7 mouse cellular contexts compared by ENCODE assay signal in the genomic region with DNA sequence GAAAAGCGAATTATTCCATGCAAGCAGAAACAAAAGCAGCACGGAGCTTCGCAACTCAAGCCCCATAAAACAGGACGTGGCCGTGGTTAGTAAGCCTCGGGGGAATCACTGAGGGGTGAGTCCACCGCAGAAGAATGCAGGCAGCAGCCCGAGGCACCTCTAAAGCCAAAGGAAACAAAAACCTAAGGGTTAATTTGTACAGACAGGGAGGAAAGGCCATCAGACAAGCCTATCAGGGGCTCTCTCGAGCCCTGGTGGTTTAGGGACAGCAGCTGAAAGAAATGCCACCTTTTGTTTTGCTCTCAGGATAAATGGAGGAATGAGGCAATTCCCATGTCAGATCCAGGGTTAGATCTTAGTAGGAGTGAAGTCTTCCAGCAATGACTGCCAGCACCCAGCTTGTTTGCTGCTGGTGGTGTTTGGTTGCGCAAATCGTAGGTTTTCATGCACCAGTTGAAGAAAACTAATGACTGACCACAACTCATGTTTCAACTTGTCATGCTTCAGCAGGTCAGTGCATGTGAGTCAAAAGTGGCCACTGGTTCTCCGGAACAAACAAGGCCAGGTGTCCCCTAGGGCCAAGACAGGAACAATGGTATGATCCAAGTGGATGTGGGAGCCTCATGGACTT.
DNase-seq lines count a peak whose midpoint lies in the region; ATAC-seq lines count a peak whose summit lies in the region.

No protein-coding gene starts in this region.

- 20% methylated on average over 12 of the region's 12 CpGs for WGBS in embryonic facial prominence, embryonic 11.5 days
- 36% methylated on average over 12 of the region's 12 CpGs for WGBS in heart, embryonic 16.5 days
- 18% methylated on average over 12 of the region's 12 CpGs for WGBS in limb, embryonic 15.5 days

- H3K4me2 ChIP-seq in embryonic facial prominence, embryonic 11.5 days (ENCODE audit: low read depth, low read length): no peak overlapping the region; the same call in 1 of the 2 replicates
- peak overlapping the region; percentile 30; the same call in 1 of the 2 replicates for H3K4me2 ChIP-seq in heart, embryonic 16.5 days (ENCODE audit: low read depth, low read length)
- peak overlapping the region; percentile 30 for H3K4me2 ChIP-seq in limb, embryonic 15.5 days

- ATAC-seq in embryonic facial prominence, embryonic 11.5 days (replicated peaks; ENCODE audit: insufficient number of reproducible peaks, low FRiP score, low TSS enrichment, low read depth): no peak
- ATAC-seq in heart, embryonic 16.5 days (replicated peaks; ENCODE audit: extremely low read depth, insufficient read depth, low FRiP score): no peak
- ATAC-seq in limb, embryonic 15.5 days (ENCODE audit: insufficient number of reproducible peaks, low FRiP score, low TSS enrichment, low read depth): no peak

- no peaks in the 10 kb centered on the region for H3K9me3 ChIP-seq in embryonic facial prominence, embryonic 11.5 days (replicated peaks; ENCODE audit: control insufficient read depth, low read length)
- no peaks in the 10 kb centered on the region for H3K9me3 ChIP-seq in heart, embryonic 16.5 days (replicated peaks; ENCODE audit: control insufficient read depth, low read length)
- no peaks in the 10 kb centered on the region for H3K9me3 ChIP-seq in limb, embryonic 15.5 days

- H3K9ac ChIP-seq in embryonic facial prominence, embryonic 11.5 days (replicated peaks; ENCODE audit: low read length): peak overlapping the region; percentile 7; the same call in 1 of the 2 replicates
- no peak overlapping the region for H3K9ac ChIP-seq in heart, embryonic 16.5 days (ENCODE audit: low read length)
- H3K9ac ChIP-seq in limb, embryonic 15.5 days: no peak overlapping the region

- no peaks in the 10 kb centered on the region for H3K36me3 ChIP-seq in embryonic facial prominence, embryonic 11.5 days (replicated peaks; ENCODE audit: control insufficient read depth, insufficient read depth, low read depth, low read length)
- H3K36me3 ChIP-seq in heart, embryonic 16.5 days (ENCODE audit: control insufficient read depth, insufficient read depth): no peaks in the 10 kb centered on the region
- H3K36me3 ChIP-seq in limb, embryonic 15.5 days: no peaks in the 10 kb centered on the region

- H3K4me3 ChIP-seq in embryonic facial prominence, embryonic 11.5 days (ENCODE audit: low read depth, low read length): no peak overlapping the region
- no peak overlapping the region for H3K4me3 ChIP-seq in heart, embryonic 16.5 days (ENCODE audit: low read length)
- H3K4me3 ChIP-seq in limb, embryonic 15.5 days: no peak overlapping the region

- peak; percentile 91 for DNase-seq in NIH3T3 (ENCODE audit: low read depth)
- peak; percentile 27 for DNase-seq in embryonic facial prominence, embryonic 11.5 days (ENCODE audit: low spot score)
- no peak for DNase-seq in thymus, postnatal 4 days
- no peak for DNase-seq in cerebellum, postnatal 10 days
- no peak for DNase-seq in cerebellum, adult 11 months

- H3K27ac ChIP-seq in embryonic facial prominence, embryonic 11.5 days (replicated peaks; ENCODE audit: low read depth, low read length): 0 out of 2 replicates have a peak overlapping the region, but pooled peaks have one; percentile 59
- H3K27ac ChIP-seq in heart, embryonic 16.5 days (ENCODE audit: low read length): no peak overlapping the region
- H3K27ac ChIP-seq in limb, embryonic 15.5 days: peak overlapping the region; percentile 79

- no peaks in the 10 kb centered on the region; the same call in 1 of the 2 replicates for H3K27me3 ChIP-seq in embryonic facial prominence, embryonic 11.5 days (ENCODE audit: control insufficient read depth, insufficient read depth, low read length)
- H3K27me3 ChIP-seq in heart, embryonic 16.5 days (ENCODE audit: control insufficient read depth, insufficient read depth, low read length): no peaks in the 10 kb centered on the region
- H3K27me3 ChIP-seq in limb, embryonic 15.5 days: no peaks in the 10 kb centered on the region

- H3K4me1 ChIP-seq in embryonic facial prominence, embryonic 11.5 days (ENCODE audit: control insufficient read depth, insufficient read depth, low read length): peaks cover 5% of the 10 kb centered on the region
- peaks cover 3% of the 10 kb centered on the region for H3K4me1 ChIP-seq in heart, embryonic 16.5 days (ENCODE audit: control insufficient read depth, insufficient read depth, low read length)
- peaks cover 29% of the 10 kb centered on the region for H3K4me1 ChIP-seq in limb, embryonic 15.5 days

Comparison
In these comparisons a context has a peak if more than half of its experiments do, and no peak if none do; other contexts are left out.
1. DNase-seq: peak in NIH3T3 (single experiment) and embryonic facial prominence, embryonic 11.5 days (single experiment); none in thymus, postnatal 4 days (single experiment), cerebellum, postnatal 10 days (0 of 2) and cerebellum, adult 11 months (single experiment).